Comparison of ENCODE assay signal across 19 mouse cellular contexts in the genomic region with DNA sequence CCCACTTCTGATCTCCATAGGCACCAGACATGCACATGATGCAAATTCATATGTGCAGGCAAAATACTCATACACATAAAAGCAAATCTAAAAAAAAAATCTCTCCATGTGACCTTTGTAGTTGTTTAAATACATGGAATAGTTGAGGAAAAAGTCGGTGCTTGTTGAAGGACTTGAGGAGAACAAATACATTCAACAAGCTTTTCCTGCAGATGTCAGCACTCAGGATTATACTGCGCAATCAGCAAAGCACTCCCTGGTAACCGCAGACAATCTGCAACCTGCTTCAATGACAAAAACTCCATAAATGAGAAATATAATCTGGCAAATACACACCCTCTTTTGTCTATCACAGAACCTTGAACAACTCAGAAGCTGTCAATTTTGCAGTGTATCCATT. TPM values are rescaled to one million over a fixed set of nuclear protein-coding genes. Genes with fewer than 3 reads are reported as not detected.
DNase-seq lines count a peak whose midpoint lies in the region; ATAC-seq and TF ChIP-seq lines count a peak whose summit lies in the region.
"Had no signal": no experiment of that assay in that cellular context is flagged by ENCODE, and none has a peak within 500 bp of the region (broad histone marks: within the 10 kb centered on the region; RNA-seq: fewer than 3 reads in every experiment).

No protein-coding gene starts in this region.

- no peaks in the 10 kb centered on the region for H3K9me3 ChIP-seq in lung, postnatal 0 days (ENCODE audit: low read length)
- H3K9me3 ChIP-seq: G1E had no signal

- no peak overlapping the region for H3K4me3 ChIP-seq in lung, postnatal 0 days (ENCODE audit: low read depth, low read length)

- no peaks in the 10 kb centered on the region for H3K27me3 ChIP-seq in lung, postnatal 0 days (replicated peaks; ENCODE audit: insufficient read depth, low read length)
- H3K27me3 ChIP-seq: CH12.LX, Patski had no signal

- no peaks in the 10 kb centered on the region for H3K36me3 ChIP-seq in lung, postnatal 0 days (ENCODE audit: insufficient read depth, low read length)
- H3K36me3 ChIP-seq: G1E had no signal

- ATAC-seq in lung, postnatal 0 days, result peak; percentile 56
- ATAC-seq: activated CD4-positive, CD25-positive, alpha-beta regulatory T cell, adult 4 months; CD4-positive, CD25-positive, alpha-beta regulatory T cell, adult 4 months; Patski had no signal

- no peak overlapping the region for H3K4me2 ChIP-seq in lung, postnatal 0 days (replicated peaks; ENCODE audit: low read depth, low read length)

- no peak for TF ChIP-seq CTCF in lung, postnatal 0 days (IDR thresholded peaks at IDR 0.05)

- TF ChIP-seq EP300 in lung, postnatal 0 days (IDR thresholded peaks at IDR 0.05), result no peak

- DNase-seq in lung, postnatal 0 days (ENCODE audit: low spot score), result peak; percentile 63
- no peak for DNase-seq in lung, postnatal 36 days
- DNase-seq: adrenal gland, adult 2 months; adrenal gland, adult 8-10 months; adrenal gland, postnatal 10 days; adrenal gland, postnatal 14 days; adrenal gland, postnatal 25 days; adrenal gland, postnatal 36 days; B cell, adult 2 months; cerebellum, adult 11 months; cerebellum, adult 11-12 months; cerebellum, adult 18-20 months; cerebellum, adult 2 months had no signal

- WGBS in lung, postnatal 0 days, result 59% methylated on average over 3 of the region's 3 CpGs

- no peak overlapping the region for H3K9ac ChIP-seq in lung, postnatal 0 days (replicated peaks; ENCODE audit: low read depth)

- H3K4me1 ChIP-seq in lung, postnatal 0 days (ENCODE audit: insufficient read depth, low read depth, low read length), result no peaks in the 10 kb centered on the region

- no peak overlapping the region for H3K27ac ChIP-seq in lung, postnatal 0 days (ENCODE audit: low read length)

RNA-seq across cellular contexts. Expression of a gene that starts 59.5 kb away (rescaled TPM):
- polyA plus RNA-seq in lung, postnatal 0 days (2015; fragmentation: Nextera tagmentation; extraction: Ambion mirVana), result 2.2 and 2.5 TPM in 2 replicates
- polyA plus RNA-seq: C2C12; CD4-positive, CD25-positive, alpha-beta regulatory T cell, adult 4 months had no signal
